Mouse (Mus musculus) lung, adult 2 months (tissue): Measurements from ENCODE around the gene Bri3bp.

Experiments
- CTCF ChIP-seq: fragments of 200-500 bp; IDR thresholded peaks from 2 replicates; pipeline ENCODE4 v1.5.1; 2011; ENCODE audit warnings: mild to moderate bottlenecking, low read length, control low read depth; ENCODE audit not compliant: insufficient read depth
- POLR2A ChIP-seq: fragments of 200-500 bp; IDR thresholded peaks from 2 replicates; pipeline ENCODE4 v1.6.1; 2011; ENCODE audit warnings: low read depth, mild to moderate bottlenecking, control low read depth, low read length, borderline replicate concordance; ENCODE audit errors: extremely low read depth

DNA sequence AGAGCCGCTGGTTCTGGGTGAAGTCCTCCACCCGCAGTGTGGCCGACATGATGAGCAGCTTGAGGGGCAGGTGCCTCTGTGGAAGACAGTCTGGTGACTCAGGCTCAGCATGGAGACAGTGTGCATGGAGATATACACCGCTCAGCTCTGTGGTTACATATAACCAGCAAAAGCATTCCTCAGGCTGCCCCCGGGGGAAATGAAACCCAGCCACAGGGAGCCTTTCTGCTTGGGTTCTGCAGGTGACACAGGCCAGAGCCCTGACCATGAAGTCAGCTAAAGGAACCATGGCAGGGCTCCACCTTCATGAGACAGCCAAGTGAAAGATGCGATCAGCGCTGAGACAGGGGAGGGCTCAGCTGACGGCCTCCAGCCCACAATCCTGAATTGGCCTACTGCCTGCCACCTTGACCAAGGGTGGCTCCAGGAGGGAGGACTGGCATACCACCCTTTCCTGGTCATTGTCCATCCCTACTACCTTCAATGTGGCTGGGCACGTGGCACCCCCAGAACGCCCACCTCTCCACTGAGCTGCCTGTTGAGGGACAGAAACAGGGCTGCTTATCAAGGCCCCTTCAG lies 15.6 kb upstream of the Bri3bp start:
- TF ChIP-seq CTCF = no peak
- no peak for TF ChIP-seq POLR2A
